ENCODE assay signal across 8 mouse cellular contexts in the genomic region with DNA sequence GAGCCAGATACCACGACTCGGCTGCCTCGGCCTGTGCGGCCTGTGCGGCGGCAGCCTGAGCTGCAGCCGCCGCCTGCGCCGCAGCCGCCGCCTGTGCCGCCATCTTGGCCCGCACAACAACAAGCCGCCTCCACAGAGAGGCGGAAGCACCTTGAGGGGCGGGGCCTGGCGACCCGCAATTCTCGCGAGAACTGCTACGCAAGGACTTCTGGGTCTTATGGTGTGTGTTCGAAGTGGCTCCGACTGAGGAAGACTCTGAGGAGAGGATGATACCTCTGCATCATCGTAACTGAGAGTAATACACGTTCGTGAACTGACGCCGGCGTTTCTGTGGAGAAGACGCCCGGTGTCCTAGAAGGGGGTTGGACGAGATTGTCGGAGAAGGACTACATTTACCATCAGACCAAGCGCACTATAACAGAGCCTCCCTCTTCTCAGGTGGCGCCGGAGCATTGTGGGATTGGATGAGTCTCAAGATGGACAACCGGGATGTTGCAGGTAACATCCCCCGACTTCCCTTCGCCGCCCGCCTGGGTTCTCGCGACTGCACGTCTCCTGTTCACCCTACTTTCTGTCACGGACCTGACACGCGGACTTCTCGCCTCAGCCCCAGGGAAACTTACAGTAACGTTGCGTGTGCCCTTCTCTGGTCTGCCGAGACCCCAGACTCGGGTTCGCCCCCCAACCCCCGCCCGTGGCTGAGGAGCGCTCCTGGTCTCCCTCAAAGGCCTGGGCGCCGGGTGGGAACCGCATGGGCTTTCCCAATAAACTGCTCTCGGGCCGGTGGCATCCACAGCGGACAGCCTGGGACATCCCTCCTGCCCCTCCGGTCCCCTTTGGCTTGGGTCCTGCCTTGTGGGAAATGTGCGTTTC. TPM values are rescaled to one million over a fixed set of nuclear protein-coding genes. Genes with fewer than 3 reads are reported as not detected.
A peak's percentile ranks its signal among the peaks of the same experiment; 100 is the strongest.
DNase-seq lines count a peak whose midpoint lies in the region; ATAC-seq and TF ChIP-seq lines count a peak whose summit lies in the region.

Mau2 (minus strand) TSS at position 152 of the 873 bp plus-strand sequence.
Sugp1 (plus strand) TSS at position 231 of the 873 bp plus-strand sequence.

- TF ChIP-seq CTCF in bone marrow, adult 2 months (IDR thresholded peaks at IDR 0.05; ENCODE audit: control insufficient read depth, insufficient read depth, low read length) = no peak
- no peak for TF ChIP-seq CTCF in midbrain, postnatal 0 days (IDR thresholded peaks at IDR 0.05)

- WGBS in bone marrow, adult 2 months = under 1% methylated on average over 65 of the region's 65 CpGs
- under 1% methylated on average over 65 of the region's 65 CpGs for WGBS in embryonic facial prominence, embryonic 15.5 days
- WGBS in limb, embryonic 14.5 days = under 1% methylated on average over 59 of the region's 65 CpGs
- WGBS in midbrain, postnatal 0 days = under 1% methylated on average over 65 of the region's 65 CpGs

- peak; percentile 99 for DNase-seq in 416B (ENCODE audit: low read depth)
- peak; percentile 95 for DNase-seq in heart, adult 8-10 months (ENCODE audit: low spot score)
- DNase-seq in kidney, adult 9 months = peak; percentile 97
- peak; percentile 96 for DNase-seq in limb, embryonic 14.5 days (ENCODE audit: low spot score)
- DNase-seq in midbrain, postnatal 0 days (ENCODE audit: low spot score) = peak; percentile 97
- peak; percentile 94 to 97 for DNase-seq in spleen, postnatal 14 days (ENCODE audit: low spot score in 2 of 2)

- no peaks in the 10 kb centered on the region for H3K9me3 ChIP-seq in embryonic facial prominence, embryonic 15.5 days (replicated peaks)
- H3K9me3 ChIP-seq in limb, embryonic 14.5 days (ENCODE audit: control insufficient read depth, low read length) = no peaks in the 10 kb centered on the region
- H3K9me3 ChIP-seq in midbrain, postnatal 0 days (ENCODE audit: low read length) = no peaks in the 10 kb centered on the region

- H3K27ac ChIP-seq in bone marrow, adult 2 months (ENCODE audit: control insufficient read depth, insufficient read depth, low read depth, low read length, poor library complexity) = peak within 1 kb of the TSS; percentile 83
- H3K27ac ChIP-seq in embryonic facial prominence, embryonic 15.5 days (replicated peaks) = peak within 1 kb of the TSS; percentile 89
- H3K27ac ChIP-seq in limb, embryonic 14.5 days (replicated peaks; ENCODE audit: low read depth, low read length) = peak within 1 kb of the TSS; percentile 80
- H3K27ac ChIP-seq in midbrain, postnatal 0 days (ENCODE audit: low read depth, low read length) = peak within 1 kb of the TSS; percentile 76

- H3K36me3 ChIP-seq in embryonic facial prominence, embryonic 15.5 days = 0 out of 2 replicates have a peak, but pooled peaks cover 7% of the 10 kb centered on the region
- H3K36me3 ChIP-seq in limb, embryonic 14.5 days (ENCODE audit: control insufficient read depth, insufficient read depth, low read length) = no peaks in the 10 kb centered on the region
- no peaks in the 10 kb centered on the region for H3K36me3 ChIP-seq in midbrain, postnatal 0 days (ENCODE audit: insufficient read depth, low read length)

- peak; percentile 87 for TF ChIP-seq POLR2A in bone marrow, adult 2 months (IDR thresholded peaks at IDR 0.05; ENCODE audit: borderline replicate concordance, control insufficient read depth, low read depth, low read length)
- TF ChIP-seq POLR2A in limb, embryonic 14.5 days (IDR thresholded peaks at IDR 0.05; ENCODE audit: borderline replicate concordance, extremely low read depth, insufficient read depth, insufficient read length) = peak; percentile 95; the same call in 1 of the 2 replicates

- peak within 1 kb of the TSS; percentile 94 for H3K4me2 ChIP-seq in embryonic facial prominence, embryonic 15.5 days (replicated peaks)
- peak within 1 kb of the TSS; percentile 91 for H3K4me2 ChIP-seq in limb, embryonic 14.5 days (replicated peaks; ENCODE audit: low read depth, low read length, severe bottlenecking)
- H3K4me2 ChIP-seq in midbrain, postnatal 0 days (ENCODE audit: low read depth, low read length, poor library complexity, severe bottlenecking) = peak within 1 kb of the TSS; percentile 85

- peak; percentile 95 for ATAC-seq in embryonic facial prominence, embryonic 15.5 days (ENCODE audit: insufficient number of reproducible peaks, low FRiP score, low TSS enrichment, low read depth)
- ATAC-seq in limb, embryonic 14.5 days (ENCODE audit: low FRiP score, low read depth) = peak; percentile 99
- peak; percentile 97 for ATAC-seq in midbrain, postnatal 0 days (ENCODE audit: low FRiP score)

- H3K27me3 ChIP-seq in embryonic facial prominence, embryonic 15.5 days = no peaks in the 10 kb centered on the region
- H3K27me3 ChIP-seq in limb, embryonic 14.5 days (ENCODE audit: control insufficient read depth, insufficient read depth, low read length) = no peaks in the 10 kb centered on the region
- no peaks in the 10 kb centered on the region for H3K27me3 ChIP-seq in midbrain, postnatal 0 days (ENCODE audit: insufficient read depth, low read length)

- H3K4me3 ChIP-seq in bone marrow, adult 2 months (replicated peaks; ENCODE audit: control insufficient read depth, low read depth, low read length) = peak within 1 kb of the TSS; percentile 89
- peak within 1 kb of the TSS; percentile 97 for H3K4me3 ChIP-seq in embryonic facial prominence, embryonic 15.5 days (replicated peaks)
- H3K4me3 ChIP-seq in limb, embryonic 14.5 days (replicated peaks; ENCODE audit: low read length) = peak within 1 kb of the TSS; percentile 100
- H3K4me3 ChIP-seq in midbrain, postnatal 0 days (ENCODE audit: low read depth, low read length) = peak within 1 kb of the TSS; percentile 98

- peaks cover 2% of the 10 kb centered on the region; the same call in 1 of the 2 replicates for H3K4me1 ChIP-seq in bone marrow, adult 2 months (ENCODE audit: control insufficient read depth, insufficient read depth, low read length)
- peaks cover 41% of the 10 kb centered on the region for H3K4me1 ChIP-seq in embryonic facial prominence, embryonic 15.5 days
- peaks cover 19% of the 10 kb centered on the region for H3K4me1 ChIP-seq in limb, embryonic 14.5 days (ENCODE audit: control insufficient read depth, insufficient read depth, low read length)
- peaks cover 16% of the 10 kb centered on the region; the same call in 1 of the 2 replicates for H3K4me1 ChIP-seq in midbrain, postnatal 0 days (ENCODE audit: insufficient read depth, low read length)

- peak within 1 kb of the TSS; percentile 88 for H3K9ac ChIP-seq in embryonic facial prominence, embryonic 15.5 days
- H3K9ac ChIP-seq in limb, embryonic 14.5 days (ENCODE audit: low read depth, low read length, severe bottlenecking) = peak within 1 kb of the TSS; percentile 96
- peak within 1 kb of the TSS; percentile 99 for H3K9ac ChIP-seq in midbrain, postnatal 0 days (replicated peaks; ENCODE audit: low read length, poor library complexity, severe bottlenecking)

RNA-seq across cellular contexts. Expression of gene Mau2, which starts in this region (rescaled TPM):
- polyA plus RNA-seq in bone marrow, adult 2 months (2011; ENCODE audit: insufficient read depth, insufficient read length, low replicate concordance, missing spikeins) = 29.7 and 51.9 TPM in 2 replicates
- polyA plus RNA-seq in embryonic facial prominence, embryonic 15.5 days (2015; fragmentation: Nextera tagmentation; extraction: Ambion mirVana) = 52.7 and 61.3 TPM in 2 replicates
- 10 to 100 TPM; 29.6 to 34.3 (median 31.3) TPM for total RNA-seq in heart, adult 8-10 months (2022)
- 85.5 and 124 TPM in 2 replicates for polyA plus RNA-seq in limb, embryonic 14.5 days (2012; rRNA removed)
- polyA plus RNA-seq in limb, embryonic 14.5 days (2014; fragmentation: Nextera tagmentation; extraction: Ambion mirVana) = 50.5 and 51.8 TPM in 2 replicates
- 130 and 148 TPM in 2 replicates for total RNA-seq in midbrain, postnatal 0 days (2014; rRNA removed)
- polyA plus RNA-seq in midbrain, postnatal 0 days (2015; fragmentation: Nextera tagmentation; extraction: Ambion mirVana) = 54.3 and 56.6 TPM in 2 replicates

RNA-seq across cellular contexts. Expression of gene Sugp1, which starts in this region (rescaled TPM):
- polyA plus RNA-seq in bone marrow, adult 2 months (2011; ENCODE audit: insufficient read depth, insufficient read length, low replicate concordance, missing spikeins) = 19.1 and 26.4 TPM in 2 replicates
- 44.3 and 45.1 TPM in 2 replicates for polyA plus RNA-seq in embryonic facial prominence, embryonic 15.5 days (2015; fragmentation: Nextera tagmentation; extraction: Ambion mirVana)
- total RNA-seq in heart, adult 8-10 months (2022) = 10 to 100 TPM; 17.0 to 21.6 (median 19.1) TPM
- 21.3 and 25.4 TPM in 2 replicates for polyA plus RNA-seq in limb, embryonic 14.5 days (2012; rRNA removed)
- polyA plus RNA-seq in limb, embryonic 14.5 days (2014; fragmentation: Nextera tagmentation; extraction: Ambion mirVana) = 32.6 and 34.4 TPM in 2 replicates
- total RNA-seq in midbrain, postnatal 0 days (2014; rRNA removed) = 18.6 and 19.9 TPM in 2 replicates
- 48.7 and 48.9 TPM in 2 replicates for polyA plus RNA-seq in midbrain, postnatal 0 days (2015; fragmentation: Nextera tagmentation; extraction: Ambion mirVana)

Comparison
In these comparisons a context has a peak if more than half of its experiments do, and no peak if none do; other contexts are left out.
1. Peak in every context shown above with its lines: DNase-seq, ATAC-seq, H3K4me3 ChIP-seq and H3K27ac ChIP-seq.